Mouse (Mus musculus) kidney, embryonic 14.5 days (tissue): Measurements from ENCODE around the gene Ppp1r13b. TPM values are rescaled to one million over a fixed set of nuclear protein-coding genes. Genes with fewer than 3 reads are reported as not detected.

Experiments
- ATAC-seq: fragments of 200-750 bp; cut with Nextera tagmentation; 2 replicates; pipeline ENCODE4 v1.8.0; 2017; ENCODE audit warnings: moderate number of reproducible peaks, mild to moderate bottlenecking, moderate TSS enrichment, moderate library complexity; ENCODE audit not compliant: low FRiP score, low TSS enrichment
- H3K27ac ChIP-seq: fragments of 300-500 bp; sonication (generic); 2 replicates; pipeline ENCODE4 v1.5.1; 2014; ENCODE audit warnings: low read depth, mild to moderate bottlenecking, low read length, moderate library complexity, mixed read lengths
- H3K27me3 ChIP-seq: fragments of 300-500 bp; sonication (generic); 2 replicates; pipeline ENCODE4 v1.6.1; 2014; ENCODE audit warnings: mild to moderate bottlenecking, low read length; ENCODE audit not compliant: control insufficient read depth, insufficient read depth
- H3K36me3 ChIP-seq: fragments of 300-500 bp; sonication (generic); 2 replicates; pipeline ENCODE4 v1.6.1; 2014; ENCODE audit warnings: low read length, mixed read lengths; ENCODE audit not compliant: control insufficient read depth, insufficient read depth
- H3K4me1 ChIP-seq: fragments of 300-500 bp; sonication (generic); 2 replicates; pipeline ENCODE4 v1.6.1; 2014; ENCODE audit warnings: low read length, mixed read lengths; ENCODE audit not compliant: control insufficient read depth, insufficient read depth
- H3K4me2 ChIP-seq: fragments of 300-500 bp; sonication (generic); replicated peaks from 2 replicates; pipeline ENCODE4 v1.6.1; 2014; ENCODE audit warnings: low read depth, mild to moderate bottlenecking, low read length
- H3K4me3 ChIP-seq: fragments of 300-500 bp; sonication (generic); 2 replicates; pipeline ENCODE4 v1.5.1; 2014; ENCODE audit warnings: mild to moderate bottlenecking, low read length
- H3K9ac ChIP-seq: fragments of 300-500 bp; sonication (generic); 2 replicates; pipeline ENCODE4 v1.6.1; 2014; ENCODE audit warnings: low read depth, mild to moderate bottlenecking, low read length, moderate library complexity
- H3K9me3 ChIP-seq: fragments of 300-500 bp; sonication (generic); 2 replicates; pipeline ENCODE4 v1.6.1; 2016; ENCODE audit warnings: low read length; ENCODE audit not compliant: control insufficient read depth
- WGBS: fragments of 180-500 bp; shearing (Covaris S2); extraction: QIAGEN DNeasy Blood & Tissue Kit; methylation state at CpG from one replicate; pipeline ENCODE4 v1.1.7; 2014; 5-methylcytosine and 5-hydroxymethylcytosine counted together
- polyA plus RNA-seq: library from polyadenylated mRNA; unstranded; fragments of >200 nt; fragmentation: Nextera tagmentation; extraction: Ambion mirVana; gene quantifications from 2 replicates; pipeline ENCODE4 v1.2.1, GENCODE M21; 2014

Gene Ppp1r13b
- polyA plus RNA-seq, 1 experiment from 2014 or later, result 20.6 TPM

GRCm38 (mm10) chr12:111803538-111803937, 104.4 kb downstream of the Ppp1r13b start:
- no peaks in the 10 kb centered on the region for H3K9me3 ChIP-seq
- ATAC-seq, result no peak

GRCm38 (mm10) chr12:111800459-111801183, 107.3 kb downstream of the Ppp1r13b start:
- Histone ChIP-seq H3K4me3 (no peak overlapping the region), H3K36me3 (peaks cover 80% of the 10 kb centered on the region), H3K9ac (no peak overlapping the region), H3K27me3 (no peaks in the 10 kb centered on the region), H3K4me1 (no peaks in the 10 kb centered on the region), H3K9me3 (no peaks in the 10 kb centered on the region), H3K4me2 (no peak overlapping the region), H3K27ac (no peak overlapping the region)
- 72% methylated on average over 10 of the region's 10 CpGs for WGBS
- ATAC-seq, result no peak

More at GRCm38 (mm10) chr12:111803538-111803937, 104.4 kb downstream of the Ppp1r13b start:
- no peak overlapping the region for H3K4me3 ChIP-seq
- H3K27me3 ChIP-seq, result no peaks in the 10 kb centered on the region
- H3K4me2 ChIP-seq, result no peak overlapping the region
- H3K4me1 ChIP-seq, result no peaks in the 10 kb centered on the region
- no peak overlapping the region for H3K9ac ChIP-seq
- H3K27ac ChIP-seq, result no peak overlapping the region
- peaks cover 86% of the 10 kb centered on the region for H3K36me3 ChIP-seq
- 93% methylated on average over 5 of the region's 5 CpGs for WGBS

- no peak overlapping the region for H3K27ac ChIP-seq
- ATAC-seq, result no peak
- no peak overlapping the region for H3K4me2 ChIP-seq
- no peaks in the 10 kb centered on the region for H3K27me3 ChIP-seq
- H3K36me3 ChIP-seq, result peaks cover 82% of the 10 kb centered on the region
- WGBS, result 94% methylated on average over 13 of the region's 13 CpGs
- H3K4me3 ChIP-seq, result no peak overlapping the region
- no peak overlapping the region for H3K9ac ChIP-seq
- H3K9me3 ChIP-seq, result no peaks in the 10 kb centered on the region
- no peaks in the 10 kb centered on the region for H3K4me1 ChIP-seq
Observed at GRCm38 (mm10) chr12:111798493-111798892, 109.4 kb downstream of the Ppp1r13b start.

GRCm38 (mm10) chr12:111797251-111797650, 110.7 kb downstream of the Ppp1r13b start:
- no peak overlapping the region for H3K4me3 ChIP-seq
- H3K4me1 ChIP-seq, result no peaks in the 10 kb centered on the region
- H3K9ac ChIP-seq, result no peak overlapping the region
- no peak overlapping the region for H3K4me2 ChIP-seq
- ATAC-seq, result no peak
- H3K27ac ChIP-seq, result no peak overlapping the region
- peaks cover 81% of the 10 kb centered on the region for H3K36me3 ChIP-seq
- H3K27me3 ChIP-seq, result no peaks in the 10 kb centered on the region
- WGBS, result 89% methylated on average over 8 of the region's 8 CpGs
- no peaks in the 10 kb centered on the region for H3K9me3 ChIP-seq

GRCm38 (mm10) chr12:111795180-111795895, 112.6 kb downstream of the Ppp1r13b start:
- Histone ChIP-seq H3K4me2 (no peak overlapping the region), H3K27ac (no peak overlapping the region), H3K4me1 (no peaks in the 10 kb centered on the region), H3K9me3 (no peaks in the 10 kb centered on the region), H3K27me3 (no peaks in the 10 kb centered on the region), H3K9ac (no peak overlapping the region), H3K36me3 (peaks cover 85% of the 10 kb centered on the region), H3K4me3 (no peak overlapping the region)
- ATAC-seq, result no peak
- 90% methylated on average over 28 of the region's 28 CpGs for WGBS

GRCm38 (mm10) chr12:111794526-111795179, 113.3 kb downstream of the Ppp1r13b start:
- H3K4me3 ChIP-seq, result no peak overlapping the region
- no peaks in the 10 kb centered on the region for H3K9me3 ChIP-seq
- H3K4me1 ChIP-seq, result no peaks in the 10 kb centered on the region
- H3K9ac ChIP-seq, result no peak overlapping the region
- H3K27me3 ChIP-seq, result no peaks in the 10 kb centered on the region
- WGBS, result 94% methylated on average over 18 of the region's 18 CpGs
- no peak for ATAC-seq
- H3K27ac ChIP-seq, result no peak overlapping the region
- peaks cover 86% of the 10 kb centered on the region for H3K36me3 ChIP-seq
- no peak overlapping the region for H3K4me2 ChIP-seq

- no peak overlapping the region for H3K27ac ChIP-seq
- ATAC-seq, result no peak
Observed at GRCm38 (mm10) chr12:111794102-111794501, 113.8 kb downstream of the Ppp1r13b start.

GRCm38 (mm10) chr12:111791474-111792104, 116.3 kb downstream of the Ppp1r13b start:
- H3K36me3 ChIP-seq, result peaks cover 93% of the 10 kb centered on the region
- ATAC-seq, result no peak

More at GRCm38 (mm10) chr12:111794102-111794501, 113.8 kb downstream of the Ppp1r13b start:
- Histone ChIP-seq H3K9ac (no peak overlapping the region), H3K4me2 (no peak overlapping the region), H3K4me1 (no peaks in the 10 kb centered on the region), H3K9me3 (no peaks in the 10 kb centered on the region), H3K4me3 (no peak overlapping the region), H3K27me3 (no peaks in the 10 kb centered on the region), H3K36me3 (peaks cover 88% of the 10 kb centered on the region)
- WGBS, result 72% methylated on average over 22 of the region's 22 CpGs

More at GRCm38 (mm10) chr12:111791474-111792104, 116.3 kb downstream of the Ppp1r13b start:
- no peak overlapping the region for H3K4me2 ChIP-seq
- H3K27me3 ChIP-seq, result no peaks in the 10 kb centered on the region
- no peaks in the 10 kb centered on the region for H3K9me3 ChIP-seq
- 93% methylated on average over 13 of the region's 13 CpGs for WGBS
- H3K9ac ChIP-seq, result no peak overlapping the region
- no peak overlapping the region for H3K4me3 ChIP-seq
- no peaks in the 10 kb centered on the region for H3K4me1 ChIP-seq
- no peak overlapping the region for H3K27ac ChIP-seq
